Mouse (Mus musculus) limb, embryonic 14.5 days (tissue): ENCODE measurements around the gene B3gnt2. TPM values are rescaled to one million over a fixed set of nuclear protein-coding genes. Genes with fewer than 3 reads are reported as not detected.

Experiments used
- ATAC-seq: fragments of 200-750 bp; cut with Nextera tagmentation; 2 replicates; pipeline ENCODE4 v1.8.0; 2017; ENCODE audit warnings: low read depth, moderate number of reproducible peaks, moderate TSS enrichment; ENCODE audit not compliant: low FRiP score
- DNase-seq: peaks from one replicate; pipeline ENCODE4 v3.0.0-alpha.2; 2015; ENCODE audit warnings: low spot score
- H3K27ac ChIP-seq: fragments of 300-500 bp; sonication (generic); replicated peaks from 2 replicates; pipeline ENCODE4 v1.5.1; 2014; ENCODE audit warnings: low read depth, mild to moderate bottlenecking, low read length, moderate library complexity, mixed read lengths
- H3K27me3 ChIP-seq: fragments of 300-500 bp; sonication (generic); 2 replicates; pipeline ENCODE4 v1.6.1; 2014; ENCODE audit warnings: low read length, mixed read lengths; ENCODE audit not compliant: control insufficient read depth, insufficient read depth
- H3K36me3 ChIP-seq: fragments of 300-500 bp; sonication (generic); 2 replicates; pipeline ENCODE4 v1.6.1; 2014; ENCODE audit warnings: mild to moderate bottlenecking, low read length, moderate library complexity, mixed read lengths; ENCODE audit not compliant: control insufficient read depth, insufficient read depth
- H3K4me1 ChIP-seq: fragments of 300-500 bp; sonication (generic); 2 replicates; pipeline ENCODE4 v1.6.1; 2014; ENCODE audit warnings: antibody characterized with exemption, low read length, mixed read lengths; ENCODE audit not compliant: control insufficient read depth, insufficient read depth
- H3K4me2 ChIP-seq: fragments of 300-500 bp; sonication (generic); replicated peaks from 2 replicates; pipeline ENCODE4 v1.6.1; 2014; ENCODE audit warnings: low read depth, mild to moderate bottlenecking, low read length, moderate library complexity; ENCODE audit not compliant: severe bottlenecking
- H3K4me3 ChIP-seq: fragments of 300-500 bp; sonication (generic); replicated peaks from 2 replicates; pipeline ENCODE4 v1.5.1; 2014; ENCODE audit warnings: low read length
- H3K9ac ChIP-seq: fragments of 300-500 bp; sonication (generic); 2 replicates; pipeline ENCODE4 v1.6.1; 2014; ENCODE audit warnings: mild to moderate bottlenecking, low read depth, low read length, moderate library complexity; ENCODE audit not compliant: severe bottlenecking
- H3K9me3 ChIP-seq: fragments of 300-500 bp; sonication (generic); 2 replicates; pipeline ENCODE4 v1.6.1; 2016; ENCODE audit warnings: low read length; ENCODE audit not compliant: control insufficient read depth
- POLR2A ChIP-seq: fragments of 200-500 bp; IDR thresholded peaks from 2 replicates; pipeline ENCODE4 v1.8.0; 2012; ENCODE audit warnings: inconsistent platforms, mild to moderate bottlenecking, moderate library complexity, borderline replicate concordance; ENCODE audit not compliant: insufficient read depth, insufficient read length; ENCODE audit errors: extremely low read depth
- WGBS: fragments of 180-500 bp; shearing (Covaris S2); extraction: QIAGEN DNeasy Blood & Tissue Kit; methylation state at CpG from one replicate; pipeline ENCODE4 v1.1.7; 2014; 5-methylcytosine and 5-hydroxymethylcytosine counted together
- polyA plus RNA-seq, 2 experiments: library from polyadenylated mRNA; depleted of rRNA in 1 of 2; stranded (reverse) in 1 of 2; unstranded in 1 of 2; fragments of >200 nt; fragmentation: Nextera tagmentation in 1 of 2; extraction: Ambion mirVana in 1 of 2; gene quantifications; 2 replicates each; pipeline versions ENCODE4 v1.2.1 to v1.2.3; 2012 to 2014

The B3gnt2 gene
- polyA plus RNA-seq, 2 experiments = 6.2 to 9.7 TPM

DNA sequence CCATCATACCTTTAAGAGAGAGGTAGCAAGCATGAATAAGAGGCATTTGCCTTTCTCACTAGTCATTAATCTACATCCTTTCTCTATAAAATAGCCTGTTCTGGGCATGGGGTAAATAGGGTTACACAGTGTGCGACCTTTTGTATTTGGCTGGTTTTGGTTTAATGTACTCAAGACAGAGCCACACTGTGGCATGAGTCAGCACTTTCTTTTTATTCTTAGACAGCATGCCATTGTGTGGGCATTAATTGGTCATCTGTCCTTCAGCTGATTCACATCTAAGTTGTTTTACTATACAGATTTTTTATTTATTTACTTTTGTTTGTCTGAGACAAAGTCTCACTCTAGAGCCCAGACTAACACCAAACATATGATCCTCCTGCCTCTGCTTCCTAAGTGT is 68.6 kb downstream of the B3gnt2 start:
- no peak overlapping the region for H3K9ac ChIP-seq
- H3K4me1 ChIP-seq = no peaks in the 10 kb centered on the region
- H3K4me2 ChIP-seq = no peak overlapping the region
- no peaks in the 10 kb centered on the region for H3K9me3 ChIP-seq
- DNase-seq = no peak
- H3K27me3 ChIP-seq = no peaks in the 10 kb centered on the region
- TF ChIP-seq POLR2A = no peak
- no peak for ATAC-seq
- no peak overlapping the region for H3K27ac ChIP-seq
- 97% methylated on average over 1 of the region's 1 CpGs for WGBS
- no peaks in the 10 kb centered on the region for H3K36me3 ChIP-seq
- H3K4me3 ChIP-seq = no peak overlapping the region

GRCm38 (mm10) chr11:22791726-22792125 is 69.0 kb downstream of the B3gnt2 start:
- no peak overlapping the region for H3K4me2 ChIP-seq
- ATAC-seq (no peak), DNase-seq (no peak)
- H3K9me3 ChIP-seq = no peaks in the 10 kb centered on the region
- 84% methylated on average over 5 of the region's 5 CpGs for WGBS
- H3K27me3 ChIP-seq = no peaks in the 10 kb centered on the region
- no peak for TF ChIP-seq POLR2A
- H3K36me3 ChIP-seq = no peaks in the 10 kb centered on the region
- no peaks in the 10 kb centered on the region for H3K4me1 ChIP-seq
- H3K9ac ChIP-seq = no peak overlapping the region
- H3K27ac ChIP-seq = no peak overlapping the region
- H3K4me3 ChIP-seq = no peak overlapping the region

- Histone ChIP-seq H3K9me3 (no peaks in the 10 kb centered on the region), H3K4me1 (no peaks in the 10 kb centered on the region), H3K27me3 (no peaks in the 10 kb centered on the region), H3K27ac (no peak overlapping the region), H3K36me3 (no peaks in the 10 kb centered on the region), H3K4me3 (no peak overlapping the region), H3K9ac (no peak overlapping the region), H3K4me2 (no peak overlapping the region)
- ATAC-seq (no peak), DNase-seq (no peak)
- 80% methylated on average over 2 of the region's 2 CpGs for WGBS
- no peak for TF ChIP-seq POLR2A
Observed at GRCm38 (mm10) chr11:22787833-22788232, 72.9 kb downstream of the B3gnt2 start.

GRCm38 (mm10) chr11:22784477-22784876 is 76.3 kb downstream of the B3gnt2 start:
- Histone ChIP-seq H3K4me1 (no peaks in the 10 kb centered on the region), H3K9me3 (no peaks in the 10 kb centered on the region), H3K4me3 (no peak overlapping the region), H3K9ac (no peak overlapping the region), H3K27ac (no peak overlapping the region), H3K27me3 (no peaks in the 10 kb centered on the region), H3K36me3 (no peaks in the 10 kb centered on the region), H3K4me2 (no peak overlapping the region)
- DNase-seq (no peak), ATAC-seq (no peak)
- 72% methylated on average over 3 of the region's 3 CpGs for WGBS
- TF ChIP-seq POLR2A = no peak

DNA sequence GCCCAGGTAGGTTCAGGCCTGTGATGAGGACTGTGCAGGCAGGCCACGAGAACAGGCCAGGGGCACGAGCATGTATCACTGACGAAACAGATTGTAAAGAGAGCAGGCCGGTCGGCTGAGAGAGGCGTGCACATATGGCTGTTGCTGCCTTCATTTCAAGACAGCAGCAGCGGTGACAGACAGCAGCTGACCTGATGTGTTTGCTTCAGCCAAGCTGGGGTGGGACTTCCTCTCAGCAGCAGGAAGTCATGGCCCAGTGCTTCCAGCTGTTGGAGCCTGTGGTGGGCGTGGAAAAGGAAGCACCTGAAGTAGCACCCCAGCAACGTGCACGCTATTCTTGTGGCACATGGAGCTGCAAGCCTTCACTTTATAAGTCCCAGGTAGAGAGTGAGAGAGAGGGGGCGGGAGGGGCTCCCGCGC is 78.0 kb downstream of the B3gnt2 start:
- Histone ChIP-seq H3K9me3 (no peaks in the 10 kb centered on the region), H3K36me3 (no peaks in the 10 kb centered on the region), H3K27me3 (no peaks in the 10 kb centered on the region), H3K27ac (no peak overlapping the region), H3K4me1 (no peaks in the 10 kb centered on the region), H3K9ac (no peak overlapping the region), H3K4me2 (no peak overlapping the region), H3K4me3 (no peak overlapping the region)
- DNase-seq = no peak
- no peak for TF ChIP-seq POLR2A
- 58% methylated on average over 13 of the region's 13 CpGs for WGBS
- peak; percentile 15; the same call in 1 of the 2 replicates for ATAC-seq

DNA sequence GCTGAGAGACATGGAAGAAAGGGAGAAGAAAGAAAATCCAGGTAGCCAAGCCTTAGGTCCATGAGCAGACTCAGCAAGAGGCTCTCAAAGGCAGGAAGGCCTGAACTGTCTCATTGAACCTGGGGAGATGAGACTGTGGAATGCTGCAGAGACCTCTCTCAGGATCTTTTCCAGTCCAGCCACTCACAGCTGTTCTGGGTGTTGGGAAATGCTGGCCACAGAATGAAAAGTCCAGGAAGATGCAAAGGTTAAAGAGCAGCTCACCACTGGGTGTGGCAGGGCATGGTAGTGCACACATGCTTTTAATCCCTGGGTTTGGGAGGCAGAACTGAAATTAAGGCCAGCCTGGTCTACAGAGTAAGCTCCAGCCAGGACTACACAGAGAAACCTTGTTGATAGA is 79.6 kb downstream of the B3gnt2 start:
- no peaks in the 10 kb centered on the region for H3K27me3 ChIP-seq
- H3K36me3 ChIP-seq = no peaks in the 10 kb centered on the region
- H3K4me2 ChIP-seq = no peak overlapping the region
- H3K4me3 ChIP-seq = no peak overlapping the region
- H3K27ac ChIP-seq = no peak overlapping the region
- no peak overlapping the region for H3K9ac ChIP-seq
- no peaks in the 10 kb centered on the region for H3K9me3 ChIP-seq
- ATAC-seq = no peak
- no peak for TF ChIP-seq POLR2A
- no peaks in the 10 kb centered on the region for H3K4me1 ChIP-seq
- no peak for DNase-seq
